Mouse (Mus musculus) brain, adult 10 weeks (tissue): ENCODE results near the gene Mus81. TPM values are rescaled to one million over a fixed set of nuclear protein-coding genes. Genes with fewer than 3 reads are reported as not detected.

Experiments used
- polyA plus RNA-seq: library from polyadenylated mRNA; stranded (reverse); fragments of 350-450 nt; fragmentation: Illumina TruSeq; extraction: RNeasy Lipid Tissue Mini Kit (QIAGEN cat#74804); gene quantifications from one replicate; pipeline ENCODE4 v1.2.3, GENCODE M21; 2015; ENCODE audit warnings: low read depth, low replicate concordance

The Mus81 gene
- polyA plus RNA-seq = 32.4 TPM

DNA sequence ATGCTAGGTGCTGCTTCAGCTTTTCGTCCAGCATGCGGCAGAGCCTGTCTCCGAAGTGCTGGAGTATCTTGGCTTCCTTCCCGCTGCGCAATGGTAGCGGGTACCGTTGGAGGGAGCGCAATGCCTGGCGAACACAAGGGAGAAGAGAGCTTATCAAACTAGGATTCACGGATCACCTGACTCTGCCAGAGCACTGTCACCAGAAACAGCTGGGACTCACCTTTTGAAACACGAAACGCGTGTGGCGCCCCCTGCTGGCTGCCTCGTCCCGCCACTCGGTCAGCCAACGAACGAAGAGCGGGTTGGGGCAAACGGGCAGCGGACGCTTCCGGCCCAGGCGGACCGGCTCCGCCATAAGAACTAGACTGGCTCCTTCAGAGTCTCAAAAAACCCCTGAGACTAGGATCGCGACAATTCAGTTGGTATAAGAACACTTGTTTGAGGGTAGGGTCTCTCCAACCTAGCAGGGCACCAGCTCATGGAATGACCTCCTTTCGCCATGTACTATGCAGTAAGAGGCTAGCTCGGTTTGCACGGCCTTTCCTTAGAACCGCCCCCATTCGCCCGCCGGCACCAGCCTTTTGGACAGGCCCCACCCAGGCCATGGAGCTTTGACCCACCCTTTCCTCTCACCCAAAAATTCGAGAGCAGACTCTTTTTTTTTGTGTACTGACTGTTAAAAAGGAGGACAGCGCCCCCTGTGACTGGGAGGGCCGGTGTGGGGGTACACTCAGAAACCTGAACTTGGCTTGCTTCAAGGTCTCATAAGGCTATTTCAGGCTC lies at the start of gene Mus81:
Gene Mus81 (minus strand): TSS at position 635 of the 783 bp plus-strand sequence.

DNA sequence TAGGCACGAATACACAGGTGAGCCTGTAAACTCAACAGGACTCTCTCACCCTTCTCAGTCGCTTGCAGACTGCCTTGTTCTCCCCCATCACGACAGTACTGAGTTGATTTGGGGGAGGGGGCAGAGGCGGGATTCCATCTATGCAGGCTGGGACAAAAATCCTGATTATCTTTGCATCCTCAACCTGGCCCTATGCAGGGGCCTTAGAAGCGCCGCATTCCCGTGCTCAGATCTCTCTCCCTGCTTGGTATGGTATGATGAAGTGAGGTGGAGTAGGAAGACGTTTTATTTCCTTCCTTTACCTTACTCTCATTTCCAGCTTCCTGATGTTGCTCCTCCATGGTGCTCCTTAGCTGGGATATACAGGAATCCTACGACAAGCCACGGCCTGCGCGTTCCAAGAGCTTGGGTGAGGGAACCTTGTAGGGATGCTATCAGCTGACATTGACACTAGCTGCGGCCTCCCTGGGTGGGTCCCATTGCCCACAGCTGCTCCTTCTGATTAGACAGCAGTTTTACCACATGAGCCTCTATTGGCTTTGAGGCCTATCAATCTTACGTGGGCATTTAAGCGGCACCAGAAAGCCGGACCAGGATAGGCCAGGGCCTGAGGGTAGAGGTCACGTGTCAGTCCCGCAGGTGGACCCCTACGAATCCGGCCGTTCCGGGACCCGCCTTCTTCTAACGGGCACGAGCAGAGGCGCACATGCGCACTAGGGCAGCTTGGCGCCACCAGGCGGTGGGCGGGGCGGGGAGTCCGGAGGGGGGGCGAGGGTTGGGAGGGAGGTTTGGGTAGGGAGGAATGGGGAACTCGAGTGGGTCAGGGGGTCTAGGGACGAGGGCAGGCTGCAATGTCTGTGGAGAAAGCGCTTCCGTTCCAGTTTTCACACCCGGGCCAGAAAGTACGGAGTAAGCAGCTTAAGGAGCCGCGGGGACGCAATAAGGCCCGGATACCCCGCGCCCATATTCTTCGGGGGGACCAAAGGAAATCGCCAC lies 22.1 kb upstream of the Mus81 start, which contains the start of gene Snx32:
Gene Snx32 (minus strand): TSS at position 508 of the 996 bp plus-strand sequence.

DNA sequence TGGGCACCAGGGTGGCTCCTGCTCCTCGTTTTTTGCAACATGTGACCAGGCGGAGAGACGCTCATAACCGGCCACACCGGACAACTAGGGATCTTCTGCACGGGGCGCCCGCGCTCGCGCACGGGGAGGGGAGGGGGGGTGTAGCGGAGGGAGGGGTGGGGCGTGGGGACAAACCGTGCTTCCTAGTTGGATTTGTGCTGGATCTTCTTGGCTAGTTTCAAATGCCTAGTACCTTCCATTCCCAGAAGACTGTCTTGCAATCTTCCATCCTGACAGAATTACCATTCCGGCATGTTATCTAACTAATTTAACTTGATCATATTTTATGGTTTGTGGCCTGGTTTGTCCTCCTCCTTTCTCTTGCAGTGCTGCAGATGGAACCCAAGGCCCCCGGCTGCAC lies 15.5 kb upstream of the Mus81 start, which contains the start of gene 1700020D05Rik:
Gene 1700020D05Rik (minus strand): TSS at position 101 of the 400 bp plus-strand sequence.

DNA sequence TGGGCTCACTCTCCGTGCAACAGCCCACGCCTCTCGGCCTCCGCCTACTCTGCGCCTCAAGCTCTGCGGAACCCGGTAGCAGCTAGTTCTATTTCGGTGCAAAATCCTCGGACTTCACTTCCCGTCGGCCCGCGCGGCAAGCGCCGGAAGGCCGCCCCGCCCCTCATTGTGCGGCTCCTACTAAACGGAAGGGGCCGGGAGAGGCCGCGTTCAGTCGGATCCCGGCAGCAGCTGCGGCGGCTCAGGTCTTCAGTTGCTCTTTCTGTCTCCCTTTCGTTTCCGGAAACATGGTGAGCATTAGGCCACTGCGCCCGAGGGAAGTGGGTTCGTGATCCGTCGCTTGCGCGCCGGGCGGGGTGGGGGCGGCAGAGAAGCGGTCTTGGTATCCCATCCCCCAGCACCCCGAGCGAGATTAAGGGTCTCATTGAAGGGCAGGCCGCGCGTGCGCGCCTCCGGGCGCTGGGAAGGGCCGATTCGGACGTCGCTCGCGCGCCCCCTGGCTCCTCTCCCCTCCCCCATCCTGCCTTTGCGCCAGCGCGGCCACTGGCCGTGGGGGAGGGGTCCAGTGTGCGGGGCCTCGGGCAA lies 2.2 kb upstream of the Mus81 start, which contains the start of gene Cfl1:
Gene Cfl1 (plus strand): TSS at position 143 of the 585 bp plus-strand sequence.

DNA sequence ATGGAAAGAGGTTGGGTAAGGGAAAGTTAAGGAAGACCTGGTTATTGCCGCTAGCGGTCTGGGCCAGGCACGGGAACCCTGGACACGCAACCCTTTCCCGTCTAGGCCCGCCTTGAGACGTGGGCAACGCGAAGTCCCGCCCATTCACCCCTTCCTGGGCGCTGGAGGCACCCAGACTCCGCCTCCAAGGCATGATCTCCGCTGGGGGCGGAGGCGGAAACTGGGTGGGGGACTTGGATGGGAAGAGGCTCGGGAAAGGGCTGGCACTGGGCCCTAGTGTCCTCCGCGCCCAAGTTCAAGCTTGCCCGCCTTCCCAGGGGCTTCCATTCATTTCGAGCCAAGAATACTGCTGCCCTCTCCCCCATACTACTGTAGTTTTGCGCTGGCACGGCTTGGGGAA lies 14.5 kb downstream of the Mus81 start, which contains the start of gene Efemp2:
Gene Efemp2 (plus strand): TSS at position 235 of the 400 bp plus-strand sequence.

DNA sequence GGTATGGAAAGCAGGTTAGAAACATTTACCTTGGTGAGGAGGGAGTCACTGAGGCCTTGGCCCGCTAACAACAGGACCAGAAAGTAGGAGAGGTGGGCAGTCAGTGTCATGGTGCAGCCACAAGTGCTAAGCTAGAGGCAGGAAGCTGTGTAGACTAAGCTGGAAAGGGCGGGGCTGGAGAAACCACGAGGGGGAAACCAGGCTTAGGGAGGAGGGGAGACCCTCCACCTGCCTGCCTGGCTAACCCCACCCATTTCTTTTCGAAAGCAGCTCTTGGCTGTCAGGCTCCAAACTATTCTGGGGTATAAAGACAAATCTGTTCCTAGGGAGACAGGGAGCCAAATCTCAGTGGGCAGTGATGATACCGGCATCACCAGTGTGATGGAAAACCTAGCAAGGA lies 19.8 kb downstream of the Mus81 start, which contains the start of gene Ctsw:
Gene Ctsw (minus strand): TSS at position 134 of the 400 bp plus-strand sequence.

DNA sequence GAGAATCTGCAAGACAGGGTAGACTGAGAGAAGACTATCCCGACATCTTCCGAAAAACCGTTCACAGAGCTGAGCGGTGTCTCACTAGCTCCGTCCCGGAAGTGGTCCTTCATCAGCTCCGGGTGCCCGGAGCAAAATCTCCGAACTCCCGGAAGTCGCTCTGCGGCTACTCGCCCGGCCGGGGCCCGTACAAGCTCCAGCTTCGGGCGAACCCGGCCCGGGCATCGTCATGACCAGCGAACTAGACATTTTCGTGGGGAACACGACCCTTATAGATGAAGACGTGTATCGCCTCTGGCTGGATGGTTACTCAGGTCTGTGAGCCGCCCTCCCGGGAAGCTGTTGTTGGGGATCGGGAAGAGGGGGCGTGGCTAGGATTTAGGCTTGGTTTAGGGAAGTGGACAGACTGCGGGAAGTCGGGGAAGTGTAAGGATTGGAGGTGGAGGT lies 27.7 kb downstream of the Mus81 start, which contains the start of gene Fibp:
Gene Fibp (plus strand): TSS at position 151 of the 447 bp plus-strand sequence.

DNA sequence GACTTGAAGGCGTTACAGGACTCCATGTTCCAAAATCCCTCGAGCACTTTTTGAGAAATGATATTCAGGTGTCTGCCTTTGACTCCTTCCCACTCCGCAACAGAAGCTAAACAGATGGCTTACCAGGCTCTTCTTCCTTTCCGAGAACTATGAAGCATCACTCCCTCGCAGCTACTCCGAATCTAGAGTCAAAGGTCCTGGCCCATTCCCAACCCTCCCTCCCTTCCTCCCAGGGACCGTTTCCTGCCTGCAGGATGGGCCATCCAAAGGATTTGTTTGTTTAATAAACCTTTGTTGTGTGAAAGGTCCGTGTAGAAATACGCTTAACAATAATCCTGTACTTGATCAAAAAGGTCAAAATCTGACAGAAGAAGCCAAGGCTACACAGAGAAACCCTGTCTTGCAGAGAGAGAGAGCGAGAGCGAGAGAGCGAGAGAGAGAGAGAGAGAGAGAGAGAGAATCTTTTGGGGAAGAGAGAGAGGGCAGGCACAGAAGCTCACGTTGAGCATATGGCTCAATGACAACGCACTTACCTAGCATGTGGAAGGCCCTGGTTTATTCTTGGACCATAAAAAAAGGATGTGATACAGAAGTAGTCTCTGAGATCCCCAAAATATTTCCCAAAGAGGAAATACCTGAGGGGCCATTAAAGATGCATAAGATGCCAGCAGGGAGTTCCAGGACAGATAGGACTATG lies 30.3 kb downstream of the Mus81 start, which contains the start of gene Ccdc85b:
Gene Ccdc85b (minus strand): TSS at position 149 of the 697 bp plus-strand sequence.

DNA sequence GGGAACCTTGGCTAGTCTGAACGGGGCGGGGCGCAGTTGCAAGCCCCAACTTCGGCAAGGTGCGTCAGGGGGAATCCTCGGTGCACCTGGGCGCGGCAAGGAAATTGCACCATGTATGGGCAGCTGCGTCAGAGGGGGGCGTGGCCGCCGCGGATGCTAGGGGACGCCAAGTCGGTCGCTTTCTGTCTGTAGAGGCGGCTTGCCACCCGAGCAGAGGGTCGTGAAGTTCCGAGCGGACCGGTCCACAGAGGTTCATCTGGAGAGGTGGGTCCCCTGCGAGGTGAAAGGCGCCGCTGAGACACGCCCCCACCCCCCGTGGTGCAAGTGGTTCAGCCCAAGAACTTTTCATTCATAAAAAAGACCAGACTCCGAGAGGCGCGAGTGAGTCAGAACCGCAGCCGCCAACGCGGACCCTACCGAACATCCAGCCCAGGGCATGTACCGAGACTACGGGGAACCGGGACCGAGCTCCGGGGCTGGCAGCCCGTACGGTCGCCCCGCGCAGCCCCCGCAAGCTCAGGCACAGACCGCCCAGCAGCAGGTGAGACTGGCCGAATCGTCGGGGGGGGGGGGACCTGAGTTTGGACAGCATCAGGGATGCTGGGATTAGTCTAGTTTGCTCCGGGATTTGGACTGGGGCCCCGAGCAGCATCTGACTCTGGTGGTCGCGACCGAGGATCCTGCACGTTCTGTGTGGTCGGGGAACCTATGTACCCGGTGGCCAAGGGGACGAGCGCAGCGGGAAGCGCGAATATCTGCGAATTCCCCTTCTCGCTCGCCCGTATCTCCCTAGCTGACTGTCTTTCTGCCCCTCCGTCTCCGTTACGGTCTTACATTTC lies 40.5 kb downstream of the Mus81 start, which contains the start of gene Fosl1:
Gene Fosl1 (plus strand): TSS at position 33 of the 839 bp plus-strand sequence.

Other genes with a start within 250 kb of the Mus81 start
- gene Pacs1, start 215.3 kb downstream of the Mus81 start, polyA plus RNA-seq = 37.4 TPM
- gene Sf3b2, start 192.9 kb downstream of the Mus81 start, polyA plus RNA-seq = 163 TPM
- gene Gal3st3, start 190.1 kb downstream of the Mus81 start, polyA plus RNA-seq = 29.7 TPM
- gene Catsper1, start 152.7 kb downstream of the Mus81 start, polyA plus RNA-seq = not detected
- gene Cst6, start 138.8 kb downstream of the Mus81 start, polyA plus RNA-seq = 38.9 TPM
- 30.5 TPM for gene Eif1ad, start 121.7 kb downstream of the Mus81 start, polyA plus RNA-seq
- 117 TPM for gene Banf1, start 121.2 kb downstream of the Mus81 start, polyA plus RNA-seq
- 47.6 TPM for gene Sart1, start 99.7 kb downstream of the Mus81 start, polyA plus RNA-seq
- gene Tsga10ip, start 85.9 kb downstream of the Mus81 start, polyA plus RNA-seq = not detected
- 429 TPM for gene Drap1, start 63.4 kb downstream of the Mus81 start, polyA plus RNA-seq
- 80.0 TPM for gene AI837181, start 63.3 kb downstream of the Mus81 start, polyA plus RNA-seq
- gene Fosl1, start 40.9 kb downstream of the Mus81 start, polyA plus RNA-seq = not detected
- 23.3 TPM for gene Ccdc85b, start 30.5 kb downstream of the Mus81 start, polyA plus RNA-seq
- gene Fibp, start 27.8 kb downstream of the Mus81 start, polyA plus RNA-seq = 87.6 TPM
- not detected for gene Ctsw, start 19.9 kb downstream of the Mus81 start, polyA plus RNA-seq
- 15.4 TPM for gene Efemp2, start 14.4 kb downstream of the Mus81 start, polyA plus RNA-seq
- gene Cfl1, start 2.1 kb upstream of the Mus81 start, polyA plus RNA-seq = 1,416 TPM
- gene 1700020D05Rik, start 15.4 kb upstream of the Mus81 start, polyA plus RNA-seq = 3.0 TPM
- 96.1 TPM for gene Snx32, start 22.1 kb upstream of the Mus81 start, polyA plus RNA-seq
- gene Ovol1, start 72.2 kb upstream of the Mus81 start, polyA plus RNA-seq = not detected
- gene Ap5b1, start 79.6 kb upstream of the Mus81 start, polyA plus RNA-seq = 2.5 TPM
- 40.8 TPM for gene Rnaseh2c, start 113.5 kb upstream of the Mus81 start, polyA plus RNA-seq
- gene Kat5, start 121.8 kb upstream of the Mus81 start, polyA plus RNA-seq = 92.0 TPM
- gene Rela, start 149.1 kb upstream of the Mus81 start, polyA plus RNA-seq = 14.1 TPM
- gene Sipa1, start 175.3 kb upstream of the Mus81 start, polyA plus RNA-seq = 8.9 TPM
- 16.2 TPM for gene Map3k11, start 200.3 kb upstream of the Mus81 start, polyA plus RNA-seq
- gene Pcnx3, start 200.5 kb upstream of the Mus81 start, polyA plus RNA-seq = 32.6 TPM
- 0.64 TPM for gene Kcnk7, start 216.0 kb upstream of the Mus81 start, polyA plus RNA-seq
- gene Ehbp1l1, start 237.9 kb upstream of the Mus81 start, polyA plus RNA-seq = 11.2 TPM
- 30.2 TPM for gene Fam89b, start 241.3 kb upstream of the Mus81 start, polyA plus RNA-seq